Mouse (Mus musculus): ENCODE measurements around the gene Ptpn4.

Gene Ptpn4

DNA sequence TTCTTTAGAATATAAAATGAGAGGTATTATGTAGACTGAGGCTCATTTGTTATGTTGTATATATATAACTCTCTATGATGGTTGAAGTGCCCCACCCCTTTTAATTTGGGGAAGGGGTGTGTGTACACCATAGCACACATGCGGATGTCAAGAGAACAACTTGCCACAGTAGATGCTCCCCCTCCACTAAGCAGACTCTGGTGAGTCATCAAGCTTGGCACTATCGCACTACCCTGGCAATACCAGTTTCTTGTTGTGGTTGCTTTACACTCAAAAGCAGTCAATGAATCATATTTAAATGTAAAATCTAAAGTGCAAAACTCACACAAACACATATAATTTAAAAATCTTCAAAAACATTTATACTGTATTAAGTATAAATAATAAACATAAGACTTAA, 31.4 kb downstream of the Ptpn4 start:
- DNase-seq (ENCODE audit: low spot score) = no peak

DNA sequence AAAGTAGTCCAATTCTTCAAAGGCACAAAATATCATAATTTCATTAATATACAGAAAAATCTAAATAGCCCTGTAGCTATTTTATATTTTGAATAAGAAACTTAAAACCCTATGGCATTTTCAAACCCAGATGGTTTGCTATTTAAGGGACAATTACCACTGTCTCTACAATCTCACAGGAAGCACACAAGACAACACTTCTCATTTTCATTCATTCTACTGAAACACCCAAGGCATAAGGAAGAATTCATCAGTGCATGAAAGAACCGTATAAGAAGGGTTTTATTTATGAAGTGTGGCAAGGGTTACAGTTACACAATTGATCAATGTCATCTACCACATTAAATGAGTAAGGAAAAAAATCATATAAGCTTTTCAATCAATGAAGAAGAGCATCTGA, 32.8 kb downstream of the Ptpn4 start:
- DNase-seq (ENCODE audit: low spot score) = no peak

DNA sequence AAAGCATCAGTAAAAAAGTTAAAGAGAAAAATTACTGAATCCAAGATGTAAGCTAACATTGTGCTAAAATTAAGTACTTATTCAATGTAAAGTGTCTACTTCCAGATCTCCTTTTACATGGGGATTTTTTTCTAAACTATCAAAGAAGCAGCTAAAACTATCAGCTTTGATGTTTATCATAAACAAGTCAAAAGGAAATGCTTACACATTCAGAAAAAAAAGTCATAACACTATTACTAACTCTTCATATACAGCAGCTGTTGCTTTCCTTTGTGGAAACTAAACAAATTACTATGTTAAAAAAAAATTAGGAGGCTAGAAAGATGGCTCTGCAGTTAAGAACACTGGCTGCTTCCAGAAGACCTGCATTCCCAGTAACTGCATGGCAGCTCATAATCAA, 42.2 kb downstream of the Ptpn4 start:
- no peak for DNase-seq (ENCODE audit: low spot score)

DNA sequence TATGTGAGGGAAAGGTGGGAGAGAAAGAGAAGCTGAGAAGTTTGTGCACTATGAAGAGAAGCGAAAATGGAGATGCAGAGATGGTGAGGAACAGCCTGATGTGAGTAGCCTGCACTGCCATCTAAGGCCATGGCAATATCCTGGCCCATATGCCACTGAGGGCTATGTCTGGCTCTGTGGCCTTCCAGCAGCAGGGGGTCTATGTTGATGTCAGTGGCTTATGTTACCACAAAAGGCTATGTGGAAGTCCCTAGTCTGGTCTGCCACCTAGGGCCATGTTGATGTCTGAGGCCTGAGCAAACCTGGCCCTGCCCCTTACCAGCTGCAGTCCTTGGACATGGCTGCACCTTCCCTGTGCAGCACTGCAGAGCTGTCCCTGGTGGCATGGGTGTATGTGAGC, 43.1 kb downstream of the Ptpn4 start:
- no peak for DNase-seq (ENCODE audit: low spot score)

DNA sequence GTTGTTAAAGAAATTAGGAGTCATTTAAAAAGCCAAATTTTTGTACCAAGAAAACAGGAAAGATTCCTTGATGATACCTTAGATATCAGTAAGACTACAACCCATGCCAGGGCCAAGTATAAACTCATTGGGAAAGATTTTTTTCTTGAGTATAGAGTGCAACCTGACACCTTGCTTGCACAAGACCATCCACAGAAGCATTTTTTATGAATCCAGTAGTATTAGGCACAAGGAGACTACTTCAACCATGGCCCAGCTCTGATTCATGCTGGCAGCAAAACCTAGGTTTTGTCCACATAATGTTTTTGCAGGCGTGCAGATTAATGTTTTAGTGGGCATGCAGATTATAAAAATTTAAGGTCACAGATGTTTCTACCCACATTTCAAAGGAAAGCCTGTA, 46.8 kb downstream of the Ptpn4 start:
- DNase-seq (ENCODE audit: low spot score) = no peak

DNA sequence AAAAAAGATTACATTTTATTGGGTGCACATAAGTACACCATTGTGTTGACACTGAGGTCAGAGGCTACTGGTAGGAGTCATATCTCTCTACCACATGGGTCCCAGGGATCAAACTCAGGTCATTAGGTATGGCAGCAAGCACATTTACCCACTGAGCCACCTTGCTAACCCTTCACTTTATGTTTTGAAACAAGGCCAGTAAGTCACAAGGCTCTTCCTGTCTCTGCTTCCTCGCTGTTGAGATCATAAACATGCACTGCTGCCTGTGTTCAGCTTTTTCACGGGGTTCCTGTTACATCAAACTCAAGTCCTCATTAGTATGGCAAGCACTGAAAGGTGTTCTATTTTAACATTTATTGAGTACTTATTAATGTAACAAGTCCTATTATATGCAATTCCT, 61.5 kb downstream of the Ptpn4 start:
- DNase-seq (ENCODE audit: low spot score) = no peak

DNA sequence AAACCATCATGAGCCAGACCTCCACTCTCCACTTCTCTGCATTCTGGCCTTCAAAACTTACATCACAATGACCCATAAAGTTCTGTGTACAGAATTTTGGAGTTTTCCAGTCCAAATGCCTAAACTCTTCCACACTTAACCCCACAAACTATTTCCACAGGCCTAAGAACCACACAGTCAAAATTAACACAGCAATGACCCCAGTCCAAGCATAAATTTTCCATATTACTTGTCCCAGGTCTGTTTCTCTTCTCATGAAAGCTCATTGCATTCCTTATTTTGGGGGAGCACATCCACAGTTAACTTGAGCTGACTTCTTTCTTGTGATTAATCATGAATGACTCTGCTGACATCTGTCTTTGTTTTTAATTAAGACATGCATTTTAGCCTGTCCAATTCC, 101.7 kb downstream of the Ptpn4 start:
- DNase-seq (ENCODE audit: low spot score) = no peak

DNA sequence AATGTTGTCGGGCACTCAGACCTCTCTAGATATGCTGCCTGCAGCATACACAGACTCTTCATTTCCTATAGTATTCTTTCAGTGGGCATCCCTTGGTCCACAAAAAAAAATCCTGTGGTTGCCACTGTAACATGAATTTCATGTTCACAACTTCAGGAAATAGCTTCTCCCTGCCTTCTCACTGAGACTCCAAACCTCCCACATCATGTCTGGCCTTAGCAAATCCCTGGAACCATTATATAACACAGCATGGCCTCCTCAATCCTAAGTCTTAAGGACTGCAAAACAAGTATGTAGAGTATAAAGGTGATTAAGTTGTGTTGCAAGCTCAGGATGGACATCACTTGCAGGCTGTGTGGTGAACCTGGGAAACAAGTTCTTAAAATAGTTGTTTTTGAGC, 102.6 kb downstream of the Ptpn4 start:
- DNase-seq (ENCODE audit: low spot score) = no peak

DNA sequence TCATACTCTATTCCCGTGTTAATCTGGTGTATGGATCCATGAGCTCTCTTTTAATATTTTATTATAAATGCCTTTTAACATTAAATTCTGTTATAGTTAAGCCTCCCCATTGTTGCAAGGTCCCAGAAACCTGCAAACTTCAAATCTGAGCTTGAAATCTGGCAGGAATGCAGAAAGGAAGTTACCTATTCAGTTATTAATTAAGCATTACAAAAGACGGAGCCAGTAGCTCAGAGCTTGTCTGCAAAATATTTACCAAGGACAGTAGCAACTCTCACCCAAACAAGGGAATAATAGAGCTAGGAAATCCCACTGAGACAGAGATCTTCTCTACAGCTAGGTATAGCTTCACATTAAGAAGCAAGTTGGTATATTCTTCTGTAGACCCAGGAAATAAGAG, 106.2 kb downstream of the Ptpn4 start:
- DNase-seq (ENCODE audit: low spot score) = no peak

DNA sequence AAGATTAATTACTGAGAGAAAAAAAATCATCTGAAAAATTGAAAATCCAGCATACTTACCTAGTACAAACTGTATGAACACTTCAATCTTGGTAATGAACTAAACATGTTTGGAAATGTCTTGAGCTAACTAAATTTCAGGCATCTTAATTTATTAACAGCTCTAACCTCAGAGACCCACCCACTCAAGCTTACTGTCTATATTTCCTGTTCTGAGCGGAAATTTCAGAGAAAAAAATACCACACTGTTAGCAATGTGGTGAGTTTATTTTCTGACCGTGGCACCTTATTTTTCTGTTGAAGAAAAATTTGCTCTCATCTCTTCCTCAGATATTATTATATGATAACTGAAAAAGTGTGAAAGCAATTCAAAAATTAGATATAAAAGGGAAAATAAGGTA, 124.4 kb downstream of the Ptpn4 start:
- no peak for DNase-seq (ENCODE audit: low spot score)

DNA sequence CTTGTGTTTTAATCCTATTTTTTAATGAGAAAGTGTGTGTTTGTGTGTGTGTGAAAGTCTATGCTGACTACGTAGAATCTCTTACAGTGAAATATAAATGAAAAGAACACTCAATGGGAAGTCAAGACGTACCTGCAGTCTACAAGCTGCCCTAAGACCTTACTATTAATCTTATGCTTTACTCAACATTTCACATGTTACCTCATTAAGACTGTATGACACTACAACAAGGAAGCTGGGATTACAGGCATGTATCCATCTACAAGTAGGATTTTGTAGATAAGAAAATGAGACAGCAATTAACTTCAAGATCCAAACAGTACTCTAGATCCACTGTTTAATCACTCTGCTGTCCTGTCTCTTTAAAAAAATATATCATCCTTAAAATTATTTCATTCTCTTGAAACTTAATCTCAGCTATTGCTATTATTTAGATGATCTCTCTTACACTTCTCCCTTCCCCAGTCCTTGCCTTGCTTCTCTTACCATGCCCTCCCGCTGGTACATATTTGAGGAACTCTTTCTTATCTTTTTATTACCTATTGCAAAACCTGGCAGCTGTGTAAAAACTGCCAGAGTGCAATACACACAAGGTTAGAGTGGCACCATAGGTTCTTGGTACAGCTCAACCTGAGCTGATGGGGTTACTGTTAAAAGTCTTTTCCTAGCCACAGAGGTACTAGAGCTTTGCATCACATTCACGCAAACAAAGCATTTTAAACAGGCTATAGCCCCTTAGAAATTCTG, 130.8 kb downstream of the Ptpn4 start:
- no peak for DNase-seq (ENCODE audit: low spot score)

DNA sequence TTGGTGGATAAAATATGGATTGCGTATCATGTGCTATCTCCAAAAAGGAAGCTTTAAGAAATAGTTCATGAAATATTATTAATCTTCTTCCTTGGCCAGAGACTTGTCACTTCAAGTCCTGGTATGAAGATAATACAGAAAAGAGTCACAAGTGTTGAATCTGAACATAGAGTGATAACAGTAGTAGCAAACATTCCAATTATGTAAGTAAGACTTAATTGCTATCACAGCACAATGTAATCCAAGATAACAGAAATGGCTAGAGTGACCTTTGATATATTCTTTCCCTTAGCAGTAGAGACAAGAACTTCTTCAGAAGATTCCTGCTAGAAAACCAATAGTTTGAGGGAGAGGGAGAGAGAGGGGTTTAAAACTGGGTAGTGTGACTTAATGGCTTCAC, 140.6 kb downstream of the Ptpn4 start:
- DNase-seq (ENCODE audit: low spot score) = no peak

DNA sequence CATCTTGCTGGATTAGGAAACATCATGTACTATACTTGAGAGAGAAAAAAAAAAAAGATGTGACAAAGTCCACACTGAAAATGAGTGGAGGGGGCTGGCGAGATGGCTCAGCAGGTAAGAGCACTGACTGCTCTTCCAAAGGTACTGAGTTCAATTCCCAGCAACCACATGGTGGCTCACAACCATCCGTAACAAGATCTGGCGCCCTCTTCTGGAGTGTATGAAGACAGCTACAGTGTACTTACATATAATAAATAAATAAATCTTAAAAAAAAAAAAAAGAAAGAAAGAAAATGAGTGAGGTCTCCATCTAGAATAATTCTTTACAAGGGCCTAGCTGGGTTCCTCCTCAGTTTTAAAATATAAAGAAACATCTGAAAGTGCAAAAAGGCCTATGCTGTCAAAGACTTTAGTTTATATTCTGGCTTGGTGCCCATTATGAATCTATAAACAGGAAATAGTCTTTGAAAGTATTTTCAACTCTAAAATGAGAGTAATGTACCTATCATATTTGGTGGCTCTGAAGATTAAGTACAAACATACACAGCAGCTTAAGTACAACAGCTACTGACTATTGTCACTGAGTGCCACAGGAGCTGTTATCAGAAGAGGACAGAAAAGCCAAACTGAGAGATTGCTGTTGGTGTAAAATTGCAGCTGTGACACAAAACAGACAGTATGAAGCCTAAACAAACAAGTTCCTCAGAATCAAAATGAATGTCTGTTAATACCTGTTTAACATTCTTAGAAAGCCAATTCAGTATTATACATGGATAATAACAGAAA, 151.4 kb downstream of the Ptpn4 start:
- no peak for DNase-seq (ENCODE audit: low spot score)

DNA sequence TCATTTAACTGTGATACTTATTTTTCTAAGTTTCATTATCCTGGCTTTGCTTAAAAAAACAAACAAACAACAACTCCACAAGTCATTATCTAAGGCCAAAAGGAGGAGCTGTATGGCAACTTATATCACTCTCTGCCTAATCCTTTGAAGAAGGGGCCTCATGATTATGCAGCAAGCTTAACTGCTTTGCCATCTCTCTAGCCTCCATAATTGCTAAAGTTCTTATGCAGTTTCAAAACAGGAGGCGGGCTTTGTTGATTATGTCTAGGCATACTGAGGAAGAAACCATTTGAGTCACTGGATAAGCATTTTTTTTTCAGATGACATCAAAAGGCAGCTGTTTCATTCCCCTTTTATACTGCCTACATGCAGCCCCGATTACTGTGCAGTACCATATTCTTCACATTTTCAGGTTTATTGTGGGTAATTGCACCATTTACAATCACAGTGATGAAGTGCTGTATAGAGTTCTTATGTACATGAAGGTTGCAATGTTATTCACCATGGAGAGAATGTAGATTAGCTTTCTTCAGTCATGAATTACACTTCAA, 155.7 kb downstream of the Ptpn4 start:
- no peak for DNase-seq (ENCODE audit: low spot score)

DNA sequence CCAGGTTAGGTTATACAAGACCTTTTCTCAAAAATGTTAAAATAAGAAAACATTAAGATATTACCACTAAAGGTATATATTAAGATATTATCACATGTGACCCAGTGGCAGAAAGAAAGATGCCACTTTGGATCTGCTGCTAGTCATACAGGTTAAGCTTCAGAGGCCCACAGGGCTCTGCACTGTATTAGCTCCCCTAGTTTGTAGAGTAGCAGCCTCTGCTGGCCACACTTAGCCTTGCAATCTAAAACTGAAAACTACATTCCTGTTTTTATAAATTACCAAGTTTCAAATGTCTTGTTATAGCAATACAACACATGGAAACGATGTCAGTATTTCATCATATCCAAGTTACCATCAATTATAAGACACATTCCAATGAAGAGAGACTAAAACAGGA, 162.4 kb downstream of the Ptpn4 start:
- peak; percentile 51 for DNase-seq (ENCODE audit: low spot score)

DNA sequence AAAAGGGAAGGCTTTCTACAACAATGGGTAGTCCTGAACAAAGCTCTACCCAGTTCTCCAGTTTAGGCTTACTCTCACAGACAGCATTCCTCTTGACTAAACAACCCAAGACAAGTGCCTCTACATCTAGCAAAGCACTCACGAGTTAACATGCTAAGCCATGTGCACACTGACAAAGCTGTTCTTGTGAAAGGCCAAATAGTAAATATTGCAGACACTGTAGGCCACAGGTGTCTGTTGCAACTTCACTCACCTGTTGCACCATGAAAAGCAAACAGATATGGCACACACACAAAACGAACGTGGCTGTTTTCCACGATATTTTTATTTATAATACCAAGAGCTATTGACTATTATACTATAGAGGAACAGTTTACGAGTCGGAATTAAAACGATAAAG, 170.5 kb downstream of the Ptpn4 start:
- DNase-seq (ENCODE audit: low spot score) = no peak

DNA sequence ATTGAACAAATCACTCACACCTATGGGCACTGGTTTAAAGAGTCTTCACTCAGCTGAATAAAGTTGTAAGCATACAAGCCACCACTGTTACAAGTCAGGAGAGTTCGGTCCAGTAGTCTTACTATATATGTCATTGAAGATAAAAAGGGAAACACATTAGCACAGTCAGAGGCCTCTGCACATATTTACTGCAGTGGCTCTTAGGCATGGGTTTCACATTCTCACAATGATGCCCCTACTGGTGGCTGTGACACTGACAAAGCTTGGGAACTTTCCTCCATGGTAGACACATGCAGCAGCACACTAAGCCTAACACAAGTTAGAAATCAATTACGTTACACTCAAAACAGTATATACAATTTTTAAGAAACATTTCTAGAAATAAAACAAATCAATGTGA, 183.1 kb downstream of the Ptpn4 start:
- DNase-seq (ENCODE audit: low spot score) = no peak

DNA sequence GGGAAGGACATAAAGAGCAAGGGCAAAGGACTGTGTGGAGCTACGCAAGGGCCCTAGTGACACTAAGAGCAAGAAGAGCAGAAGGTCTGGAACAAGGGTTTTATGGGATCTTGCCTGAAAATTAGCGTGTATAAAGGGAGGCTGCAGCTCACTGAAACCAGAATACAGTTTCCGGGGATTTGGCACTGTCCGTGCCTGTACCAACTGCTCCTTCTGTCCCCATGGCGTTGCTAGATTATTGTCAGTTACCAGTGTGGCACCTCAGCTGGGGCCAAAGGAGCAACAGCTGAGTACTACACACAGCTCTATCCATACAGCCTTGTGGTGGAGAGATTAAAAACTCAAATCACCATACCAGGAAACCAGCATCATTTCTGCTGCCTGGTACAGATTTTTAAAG, 187.0 kb downstream of the Ptpn4 start:
- no peak for DNase-seq (ENCODE audit: low spot score)

DNA sequence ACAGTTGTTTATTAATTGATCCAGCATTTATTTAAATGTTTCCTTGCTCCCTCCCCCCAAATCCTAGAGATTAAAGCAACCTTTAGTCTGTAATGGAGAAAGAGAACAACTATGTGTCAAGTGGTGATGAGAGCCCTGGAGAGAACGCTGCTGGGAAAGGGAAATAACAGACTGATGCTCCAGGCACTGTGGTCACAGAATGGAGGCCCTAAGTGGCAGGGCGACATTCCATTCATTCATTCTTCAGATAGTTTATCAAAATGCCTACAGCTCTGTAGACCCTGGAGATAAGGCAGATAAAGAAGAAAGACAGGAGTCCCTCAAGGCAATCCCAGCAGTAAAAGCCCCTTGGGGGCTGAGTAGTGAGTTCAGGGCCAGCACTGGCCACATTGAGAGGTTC, 187.8 kb downstream of the Ptpn4 start:
- DNase-seq (ENCODE audit: low spot score) = no peak

DNA sequence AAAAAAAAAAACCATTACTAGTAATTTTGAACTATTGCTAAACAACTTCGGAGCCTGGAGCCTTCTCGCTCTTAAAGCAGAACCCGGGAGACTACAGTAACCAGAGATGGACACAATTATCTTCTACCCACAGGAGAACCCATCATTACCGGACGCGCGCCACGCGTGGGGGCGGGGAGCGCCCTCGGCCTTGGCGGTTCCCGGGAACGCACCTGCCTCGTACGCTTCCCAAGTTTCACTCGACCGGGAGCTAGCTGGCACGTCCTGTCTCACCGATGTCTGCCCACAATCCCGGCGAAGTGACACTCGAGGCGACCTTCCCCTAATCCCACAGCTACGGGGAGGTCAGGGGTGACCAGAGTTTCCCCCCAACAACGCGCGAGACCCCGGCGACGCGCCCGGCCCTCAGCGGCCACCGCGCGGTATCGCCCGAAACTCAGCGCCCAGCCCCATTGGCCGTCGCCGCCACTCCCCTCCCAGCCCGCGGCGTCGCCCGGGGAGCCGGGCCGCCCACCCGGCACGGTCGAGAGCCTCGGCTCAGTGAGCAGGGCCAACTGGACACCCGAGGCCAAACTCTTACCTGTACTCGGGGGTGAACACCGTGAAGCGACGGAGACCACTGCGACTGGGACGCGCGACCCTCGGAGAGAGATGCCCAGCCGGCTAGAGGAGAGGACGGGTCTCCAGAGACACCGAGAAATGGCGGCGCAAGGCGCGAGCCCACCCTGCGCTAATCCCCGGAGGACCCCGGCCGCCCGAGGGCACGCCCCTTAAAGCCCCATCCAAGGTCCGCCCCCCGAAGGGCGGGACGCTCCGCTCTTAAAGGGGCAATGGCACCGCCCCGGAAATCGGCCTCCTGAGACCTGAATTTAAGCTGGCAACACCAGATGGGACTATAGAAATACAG, 189.0 kb downstream of the Ptpn4 start, which contains the start of gene Epb41l5:
Gene Epb41l5 (minus strand): TSS at position 796 of the 907 bp plus-strand sequence.
- DNase-seq (ENCODE audit: low spot score) = peak; percentile 92

DNA sequence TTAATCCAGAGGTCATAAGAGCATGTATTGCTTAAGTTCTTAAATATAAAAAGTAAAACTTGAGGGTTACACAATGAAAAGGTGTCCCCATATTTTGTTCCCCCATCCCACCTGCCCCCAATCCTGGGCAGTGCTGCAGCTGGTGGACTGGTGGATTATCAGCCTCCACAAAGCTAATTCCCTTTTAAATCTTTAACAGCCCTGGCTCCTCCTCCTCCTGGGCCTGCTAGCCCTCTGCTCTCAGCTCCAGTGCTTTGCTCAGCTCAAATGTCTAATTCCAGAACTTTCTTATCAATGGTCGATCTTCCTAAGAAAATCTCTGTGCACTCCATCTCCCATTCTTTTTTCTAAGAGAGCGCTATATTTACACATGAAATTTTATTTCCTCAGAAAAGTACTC, 191.1 kb downstream of the Ptpn4 start:
- no peak for DNase-seq (ENCODE audit: low spot score)

DNA sequence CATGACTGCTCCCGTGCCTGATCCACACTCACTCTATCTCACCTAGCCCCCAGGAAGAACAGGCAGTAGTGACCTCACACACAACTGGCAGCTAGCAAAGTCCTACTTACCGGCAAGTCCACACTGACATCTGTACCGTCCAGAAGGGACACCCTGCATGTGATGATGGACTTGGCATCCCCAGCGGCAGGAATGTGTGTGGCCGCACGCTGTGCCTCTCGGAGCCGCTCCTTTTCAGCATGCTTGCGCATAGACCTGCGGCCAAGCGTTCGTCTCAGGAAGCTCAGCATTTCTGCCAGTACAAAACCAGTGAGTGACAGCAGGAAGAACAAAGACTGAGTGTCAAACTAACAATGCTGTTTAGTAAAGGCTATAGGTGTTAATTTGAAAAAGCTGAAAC, 195.0 kb downstream of the Ptpn4 start:
- no peak for DNase-seq (ENCODE audit: low spot score)

All from testis, postnatal 10 days (tissue).